ENCODE assay signal across 10 mouse cellular contexts in genomic region chr4:55136283-55136682, GRCm38 (mm10).
DNase-seq lines count a peak whose midpoint lies in the region; ATAC-seq and TF ChIP-seq lines count a peak whose summit lies in the region.
"Had no signal": no experiment of that assay in that cellular context is flagged by ENCODE, and none has a peak within 500 bp of the region (broad histone marks: within the 10 kb centered on the region; RNA-seq: fewer than 3 reads in every experiment).

No protein-coding gene starts in this region.

- peaks cover 3% of the 10 kb centered on the region for H3K4me1 ChIP-seq in heart, embryonic 11.5 days (ENCODE audit: control insufficient read depth, insufficient read depth, low read length)
- H3K4me1 ChIP-seq in MEL (ENCODE audit: control insufficient read depth in 1 of 2, insufficient read depth in 2 of 2, low read length in 2 of 2), result peaks cover 10 to 27% of the 10 kb centered on the region in 2 experiments
- peaks cover 12% of the 10 kb centered on the region for H3K4me1 ChIP-seq in hindbrain, embryonic 10.5 days (replicated peaks)
- no peaks in the 10 kb centered on the region for H3K4me1 ChIP-seq in midbrain, postnatal 0 days (ENCODE audit: insufficient read depth, low read length)
- H3K4me1 ChIP-seq: stomach, embryonic 15.5 days had no signal

- no peak for DNase-seq in heart, postnatal 25 days (ENCODE audit: low spot score)
- DNase-seq in MEL (ENCODE audit: low read depth, low spot score), result peak; percentile 92
- peak; percentile 40 for DNase-seq in hindbrain, embryonic 10.5 days (ENCODE audit: low spot score)
- peak; percentile 30 for DNase-seq in midbrain, postnatal 0 days (ENCODE audit: low spot score)
- DNase-seq in right cerebral cortex, postnatal 14 days, result no peak
- no peak for DNase-seq in left cerebral cortex, postnatal 10 days (ENCODE audit: extremely low spot score in 1 of 2, low spot score in 2 of 2)
- DNase-seq in layer of hippocampus, adult 11-12 months (ENCODE audit: low spot score), result no peak

- H3K9me3 ChIP-seq in heart, embryonic 11.5 days (replicated peaks; ENCODE audit: control insufficient read depth, low read length), result no peaks in the 10 kb centered on the region; the same call in 1 of the 2 replicates
- H3K9me3 ChIP-seq in MEL (replicated peaks; ENCODE audit: insufficient read depth, low read length), result no peaks in the 10 kb centered on the region
- H3K9me3 ChIP-seq in hindbrain, embryonic 10.5 days, result no peaks in the 10 kb centered on the region
- no peaks in the 10 kb centered on the region for H3K9me3 ChIP-seq in midbrain, postnatal 0 days (ENCODE audit: low read length)
- H3K9me3 ChIP-seq: stomach, embryonic 15.5 days had no signal

- ATAC-seq in heart, embryonic 11.5 days (replicated peaks; ENCODE audit: insufficient number of reproducible peaks, low FRiP score, low TSS enrichment), result no peak
- ATAC-seq in midbrain, postnatal 0 days (ENCODE audit: low FRiP score), result no peak

- TF ChIP-seq CTCF in MEL (IDR thresholded peaks at IDR 0.05 in 2 of 3, conservative IDR thresholded peaks at IDR 0.05 in 1 of 3; ENCODE audit: control insufficient read depth in 1 of 3, insufficient read depth in 1 of 3, low read depth in 2 of 3, low read length in 3 of 3, poor library complexity in 1 of 3, severe bottlenecking in 1 of 3), result no peak
- TF ChIP-seq CTCF in midbrain, postnatal 0 days (IDR thresholded peaks at IDR 0.05), result peak; percentile 15; the same call in 1 of the 2 replicates

- peak in 1 of 2 experiments; percentile 46; a peak in 1 of 4 replicates for TF ChIP-seq POLR2A in MEL (IDR thresholded peaks at IDR 0.05; ENCODE audit: control insufficient read depth in 1 of 2, insufficient read depth in 1 of 2, low read depth in 1 of 2, low read length in 2 of 2, poor library complexity in 1 of 2)

- intact Hi-C loops in heart, postnatal 25 days (cut with DNase I), result no loop called here
- intact Hi-C loops in left cerebral cortex, postnatal 10 days (cut with DNase I), result no loop called here

- no peaks in the 10 kb centered on the region for H3K27me3 ChIP-seq in heart, embryonic 11.5 days (ENCODE audit: control insufficient read depth, insufficient read depth, low read length)
- H3K27me3 ChIP-seq in MEL (ENCODE audit: control insufficient read depth in 1 of 2, insufficient read depth in 2 of 2, low read length in 2 of 2), result no peaks in the 10 kb centered on the region
- H3K27me3 ChIP-seq in hindbrain, embryonic 10.5 days (ENCODE audit: insufficient read depth, poor library complexity, severe bottlenecking), result no peaks in the 10 kb centered on the region
- H3K27me3 ChIP-seq in midbrain, postnatal 0 days (ENCODE audit: insufficient read depth, low read length), result no peaks in the 10 kb centered on the region
- H3K27me3 ChIP-seq: stomach, embryonic 15.5 days had no signal

- H3K4me2 ChIP-seq in heart, embryonic 11.5 days, result peak overlapping the region; percentile 27
- H3K4me2 ChIP-seq in midbrain, postnatal 0 days (ENCODE audit: low read depth, low read length, poor library complexity, severe bottlenecking), result peak overlapping the region; percentile 23; the same call in 1 of the 2 replicates
- H3K4me2 ChIP-seq: stomach, embryonic 15.5 days had no signal

- H3K36me3 ChIP-seq in heart, embryonic 11.5 days (ENCODE audit: control insufficient read depth, insufficient read depth, low read length), result no peaks in the 10 kb centered on the region
- peaks cover 0 to 18% of the 10 kb centered on the region in 2 experiments; a peak in 2 of 4 replicates for H3K36me3 ChIP-seq in MEL (ENCODE audit: control insufficient read depth in 1 of 2, insufficient read depth in 2 of 2, low read length in 2 of 2)
- no peaks in the 10 kb centered on the region for H3K36me3 ChIP-seq in hindbrain, embryonic 10.5 days
- no peaks in the 10 kb centered on the region for H3K36me3 ChIP-seq in midbrain, postnatal 0 days (ENCODE audit: insufficient read depth, low read length)
- H3K36me3 ChIP-seq: stomach, embryonic 15.5 days had no signal

- no peak for TF ChIP-seq RAD21 in MEL (IDR thresholded peaks at IDR 0.05; ENCODE audit: low read depth, low read length)

- H3K9ac ChIP-seq in heart, embryonic 11.5 days (ENCODE audit: low read depth, low read length), result no peak overlapping the region
- H3K9ac ChIP-seq in MEL (ENCODE audit: control insufficient read depth, low read depth, low read length, poor library complexity, severe bottlenecking), result peak overlapping the region; percentile 54
- H3K9ac ChIP-seq in midbrain, postnatal 0 days (replicated peaks; ENCODE audit: low read length, poor library complexity, severe bottlenecking), result no peak overlapping the region
- H3K9ac ChIP-seq: stomach, embryonic 15.5 days had no signal

- no peak overlapping the region for H3K4me3 ChIP-seq in heart, embryonic 11.5 days (ENCODE audit: low read depth, low read length)
- peak overlapping the region; percentile 31 to 36; a peak in 3 of 4 replicates for H3K4me3 ChIP-seq in MEL (ENCODE audit: control insufficient read depth in 1 of 2, insufficient read depth in 1 of 2, low read depth in 2 of 2, low read length in 2 of 2)
- no peak overlapping the region; the same call in 1 of the 2 replicates for H3K4me3 ChIP-seq in hindbrain, embryonic 10.5 days
- no peak overlapping the region for H3K4me3 ChIP-seq in midbrain, postnatal 0 days (ENCODE audit: low read depth, low read length)
- H3K4me3 ChIP-seq: stomach, embryonic 15.5 days had no signal

- TF ChIP-seq EP300 in MEL (IDR thresholded peaks at IDR 0.05; ENCODE audit: low read depth in 1 of 2, low read length in 2 of 2), result peak; percentile 70 to 83

- no peak overlapping the region for H3K27ac ChIP-seq in heart, embryonic 11.5 days (ENCODE audit: low read depth, low read length)
- peak overlapping the region; percentile 99 for H3K27ac ChIP-seq in MEL (ENCODE audit: control insufficient read depth, low read depth, low read length)
- H3K27ac ChIP-seq in hindbrain, embryonic 10.5 days, result 0 out of 2 replicates have a peak overlapping the region, but pooled peaks have one; percentile 29
- H3K27ac ChIP-seq in midbrain, postnatal 0 days (ENCODE audit: low read depth, low read length), result no peak overlapping the region
- H3K27ac ChIP-seq: macrophage; stomach, embryonic 15.5 days had no signal

- H3K79me2 ChIP-seq in MEL (ENCODE audit: control insufficient read depth, insufficient read depth, low read length, poor library complexity), result no peaks in the 10 kb centered on the region

- 14% methylated on average over 9 of the region's 9 CpGs for WGBS in heart, embryonic 11.5 days (ENCODE audit: insufficient replicate concordance)
- WGBS in hindbrain, embryonic 10.5 days, result 8% methylated on average over 9 of the region's 9 CpGs
- WGBS in midbrain, postnatal 0 days, result 8% methylated on average over 9 of the region's 9 CpGs

TF ChIP-seq in MEL, 35 proteins besides CTCF, POLR2A, EP300 and RAD21 (continues in another document):
- TF ChIP-seq KAT2A (conservative IDR thresholded peaks at IDR 0.05; ENCODE audit: low read depth, low read length) (peak; percentile 45; the same call in 1 of the 2 replicates), TCF12 (IDR thresholded peaks at IDR 0.05; ENCODE audit: low read depth, low read length) (peak; percentile 70), MEF2A (IDR thresholded peaks at IDR 0.05; ENCODE audit: extremely low read depth, insufficient replicate concordance, low read depth, low read length, poor library complexity, severe bottlenecking) (no peak), SMC3 (IDR thresholded peaks at IDR 0.05; ENCODE audit: low read depth, low read length) (no peak), ELF1 (IDR thresholded peaks at IDR 0.05; ENCODE audit: low read depth, low read length) (peak; percentile 11; the same call in 1 of the 2 replicates), JUND (IDR thresholded peaks at IDR 0.05; ENCODE audit: low read depth, low read length) (no peak), SIN3A (IDR thresholded peaks at IDR 0.05; ENCODE audit: low read length) (peak; percentile 50), MAZ (IDR thresholded peaks at IDR 0.05; ENCODE audit: low read depth, low read length) (0 out of 2 replicates have a peak, but pooled peaks have one; percentile 24), UBTF (IDR thresholded peaks at IDR 0.05; ENCODE audit: borderline replicate concordance, insufficient read depth, low read depth, low read length) (no peak), POLR2AphosphoS2 (IDR thresholded peaks at IDR 0.05; ENCODE audit: low read length) (no peak), MYB (IDR thresholded peaks at IDR 0.05; ENCODE audit: low read depth, low read length) (no peak), TBP (IDR thresholded peaks at IDR 0.05; ENCODE audit: low read depth, low read length) (peak; percentile 36; the same call in 1 of the 2 replicates), GATA1 (IDR thresholded peaks at IDR 0.05; ENCODE audit: low read depth, low read length) (peak; percentile 77), CHD2 (IDR thresholded peaks at IDR 0.05; ENCODE audit: low read length) (peak; percentile 62), ZMIZ1 (IDR thresholded peaks at IDR 0.05; ENCODE audit: low read depth, low read length) (no peak), ZNF384 (IDR thresholded peaks at IDR 0.05; ENCODE audit: low read depth, low read length) (no peak), ZKSCAN1 (IDR thresholded peaks at IDR 0.05; ENCODE audit: low read depth, low read length) (no peak), RCOR1 (IDR thresholded peaks at IDR 0.05; ENCODE audit: low read depth, low read length) (peak; percentile 57; the same call in 1 of the 2 replicates), ETS1 (IDR thresholded peaks at IDR 0.05; ENCODE audit: low read depth, low read length) (peak; percentile 77), HCFC1 (IDR thresholded peaks at IDR 0.05; ENCODE audit: low read depth, low read length) (peak; percentile 57; the same call in 1 of the 2 replicates), GABPA (IDR thresholded peaks at IDR 0.05; ENCODE audit: low read depth, low read length) (peak; percentile 96), USF2 (IDR thresholded peaks at IDR 0.05; ENCODE audit: borderline replicate concordance in 1 of 2, insufficient read depth in 1 of 2, low read depth in 1 of 2, low read length in 2 of 2) (no peak), MAFK (IDR thresholded peaks at IDR 0.05; ENCODE audit: borderline replicate concordance, low read depth, low read length) (peak; percentile 87), CHD1 (IDR thresholded peaks at IDR 0.05; ENCODE audit: low read depth, low read length) (no peak), BHLHE40 (IDR thresholded peaks at IDR 0.05; ENCODE audit: borderline replicate concordance, low read depth, low read length) (peak; percentile 47; the same call in 1 of the 2 replicates), NELFE (IDR thresholded peaks at IDR 0.05; ENCODE audit: low read depth, low read length) (peak; percentile 49), ZC3H11A (IDR thresholded peaks at IDR 0.05; ENCODE audit: low read depth, low read length) (no peak), TAL1 (IDR thresholded peaks at IDR 0.05; ENCODE audit: low read length) (no peak), MYC (IDR thresholded peaks at IDR 0.05; ENCODE audit: low read depth, low read length) (no peak), MAX (IDR thresholded peaks at IDR 0.05; ENCODE audit: low read length) (peak; percentile 43; the same call in 1 of the 2 replicates)

Comparison
In these comparisons a context has a peak if more than half of its experiments do, and no peak if none do; other contexts are left out.
1. H3K27ac ChIP-seq: peak in MEL (single experiment) and hindbrain, embryonic 10.5 days (single experiment); none in heart, embryonic 11.5 days (single experiment) and midbrain, postnatal 0 days (single experiment).
2. H3K4me3 ChIP-seq: peak in MEL (2 of 2); none in heart, embryonic 11.5 days (single experiment), hindbrain, embryonic 10.5 days (single experiment) and midbrain, postnatal 0 days (single experiment).
3. DNase-seq: peak in MEL (single experiment), hindbrain, embryonic 10.5 days (single experiment) and midbrain, postnatal 0 days (single experiment); none in heart, postnatal 25 days (single experiment), right cerebral cortex, postnatal 14 days (single experiment), left cerebral cortex, postnatal 10 days (0 of 2) and layer of hippocampus, adult 11-12 months (single experiment).